13 mouse cellular contexts compared by ENCODE assay signal in the genomic region with DNA sequence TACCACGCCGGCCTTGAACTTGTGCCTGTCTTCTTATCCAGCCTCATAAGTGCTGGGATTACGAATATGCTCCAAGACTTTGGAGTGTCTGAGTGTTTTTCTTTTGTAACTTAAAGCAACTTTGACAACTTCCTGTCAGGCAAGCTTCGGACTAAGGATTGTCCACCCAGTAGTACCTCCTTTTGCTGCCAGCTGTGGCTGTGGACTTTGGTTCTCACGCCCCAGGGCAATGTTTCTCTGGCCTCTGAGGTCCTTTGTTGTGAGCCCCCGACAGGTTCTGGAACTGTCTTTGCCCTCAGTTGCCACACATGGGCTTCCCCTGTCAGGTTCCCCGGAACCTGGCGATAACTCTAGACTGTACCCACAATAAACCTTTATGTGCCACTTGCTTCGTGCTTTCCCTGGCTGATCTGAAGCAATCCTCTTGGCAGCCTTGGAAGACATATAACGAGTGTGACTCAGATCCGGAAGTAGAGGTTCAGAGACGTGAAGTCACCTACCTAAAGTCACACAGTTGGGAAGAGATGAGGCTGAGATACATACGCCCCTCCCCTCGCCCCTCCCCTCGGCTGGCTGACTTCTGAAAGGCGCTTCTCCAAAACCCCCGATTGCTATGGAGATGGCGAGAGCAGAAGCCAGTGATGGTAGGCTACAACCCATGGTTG. TPM values are rescaled to one million over a fixed set of nuclear protein-coding genes. Genes with fewer than 3 reads are reported as not detected.
DNase-seq lines count a peak whose midpoint lies in the region; ATAC-seq lines count a peak whose summit lies in the region.
"Had no signal": no experiment of that assay in that cellular context is flagged by ENCODE, and none has a peak within 500 bp of the region (broad histone marks: within the 10 kb centered on the region; RNA-seq: fewer than 3 reads in every experiment).

No protein-coding gene starts in this region.

- no peak overlapping the region for H3K27ac ChIP-seq in kidney, embryonic 14.5 days (ENCODE audit: low read depth, low read length)
- H3K27ac ChIP-seq: heart, embryonic 13.5 days; limb, embryonic 15.5 days had no signal

- peaks cover 5% of the 10 kb centered on the region; the same call in 1 of the 2 replicates for H3K27me3 ChIP-seq in kidney, embryonic 14.5 days (ENCODE audit: control insufficient read depth, insufficient read depth, low read length)

- 62% methylated on average over 18 of the region's 18 CpGs for WGBS in kidney, embryonic 14.5 days

- ATAC-seq in kidney, embryonic 14.5 days (ENCODE audit: low FRiP score, low TSS enrichment) = no peak
- ATAC-seq in CD4-positive, CD25-positive, alpha-beta regulatory T cell, adult 4 months = peak; percentile 64
- no peak for ATAC-seq in monocyte, adult 5-6 weeks (replicated peaks; ENCODE audit: insufficient number of reproducible peaks, low FRiP score, low TSS enrichment, poor library complexity, severe bottlenecking)

- H3K4me3 ChIP-seq in kidney, embryonic 14.5 days (ENCODE audit: low read length) = no peak overlapping the region
- H3K4me3 ChIP-seq: heart, embryonic 13.5 days; limb, embryonic 15.5 days had no signal

- H3K36me3 ChIP-seq in kidney, embryonic 14.5 days (ENCODE audit: control insufficient read depth, insufficient read depth, low read length) = no peaks in the 10 kb centered on the region
- H3K36me3 ChIP-seq: heart, embryonic 13.5 days; limb, embryonic 15.5 days had no signal

- H3K9me3 ChIP-seq in kidney, embryonic 14.5 days (ENCODE audit: control insufficient read depth, low read length) = no peaks in the 10 kb centered on the region
- H3K9me3 ChIP-seq: heart, embryonic 13.5 days; limb, embryonic 15.5 days had no signal

- no peak overlapping the region for H3K4me2 ChIP-seq in kidney, embryonic 14.5 days (replicated peaks; ENCODE audit: low read depth, low read length)
- H3K4me2 ChIP-seq: heart, embryonic 13.5 days; limb, embryonic 15.5 days had no signal

- DNase-seq in kidney, adult 18-20 months = peak; percentile 33
- peak; percentile 95 for DNase-seq in gonadal fat pad, adult 2 months (ENCODE audit: low read depth)
- DNase-seq in thymus, adult 18-20 months = peak; percentile 30 to 61
- no peak for DNase-seq in embryo, embryonic 11 days
- no peak for DNase-seq in left cerebral cortex, adult 8-10 months (ENCODE audit: low spot score in 2 of 2)
- DNase-seq: lung, postnatal 4 days had no signal

- no peak overlapping the region for H3K9ac ChIP-seq in kidney, embryonic 14.5 days (ENCODE audit: low read depth, low read length)
- H3K9ac ChIP-seq: heart, embryonic 13.5 days; limb, embryonic 15.5 days had no signal

- peaks cover 5% of the 10 kb centered on the region; the same call in 1 of the 2 replicates for H3K4me1 ChIP-seq in kidney, embryonic 14.5 days (ENCODE audit: control insufficient read depth, insufficient read depth, low read length)

RNA-seq across cellular contexts. Expression of a gene that starts 0.7 kb away (rescaled TPM):
- 4.5 and 6.0 TPM in 2 replicates for polyA plus RNA-seq in kidney, embryonic 14.5 days (2014; fragmentation: Nextera tagmentation; extraction: Ambion mirVana)
- polyA plus RNA-seq in CD4-positive, CD25-positive, alpha-beta regulatory T cell, adult 4 months (2017; shearing (Covaris generic)) = 10 to 100 TPM; 20.9 to 28.2 TPM
- polyA plus RNA-seq in gonadal fat pad, adult 2 months (2012; rRNA removed) = 3.1 and 4.5 TPM in 2 replicates
- 1 to 10 TPM; 3.6 to 6.8 (median 5.8) TPM for total RNA-seq in left cerebral cortex, adult 8-10 months (2022)
- total RNA-seq in monocyte, adult 5-6 weeks (2017) = 0.48 to 3.1 TPM (median 0.64 TPM) in 3 replicates
- polyA plus RNA-seq: heart, embryonic 13.5 days had no signal

RNA-seq across cellular contexts. Expression of a gene that starts 7.7 kb away (rescaled TPM):
- not detected in 2 replicates for polyA plus RNA-seq in kidney, embryonic 14.5 days (2014; fragmentation: Nextera tagmentation; extraction: Ambion mirVana)
- 1 to 10 TPM in 1 of 2 experiments, under 1 TPM in 1; 0.85 to 1.3 TPM for polyA plus RNA-seq in CD4-positive, CD25-positive, alpha-beta regulatory T cell, adult 4 months (2017; shearing (Covaris generic))
- 0.42 and 0.84 TPM in 2 replicates for polyA plus RNA-seq in gonadal fat pad, adult 2 months (2012; rRNA removed)
- total RNA-seq in left cerebral cortex, adult 8-10 months (2022) = not detected
- 0.64 TPM in 1 of 3 replicates, not detected in the others for total RNA-seq in monocyte, adult 5-6 weeks (2017)
- total RNA-seq: layer of hippocampus, adult 8-10 months had no signal
- polyA plus RNA-seq: heart, embryonic 13.5 days; limb, embryonic 15.5 days; neural tube, embryonic 14.5 days had no signal

RNA-seq across cellular contexts. Expression of a gene that starts 33.6 kb away (rescaled TPM):
- 8.9 and 12.1 TPM in 2 replicates for polyA plus RNA-seq in kidney, embryonic 14.5 days (2014; fragmentation: Nextera tagmentation; extraction: Ambion mirVana)
- 1,000 to 10,000 TPM; 2,918 to 3,094 TPM for polyA plus RNA-seq in CD4-positive, CD25-positive, alpha-beta regulatory T cell, adult 4 months (2017; shearing (Covaris generic))
- 1,433 and 3,556 TPM in 2 replicates for polyA plus RNA-seq in gonadal fat pad, adult 2 months (2012; rRNA removed)
- total RNA-seq in left cerebral cortex, adult 8-10 months (2022) = 10 to 100 TPM in 2 of 4 experiments, 1 to 10 TPM in 2; 2.5 to 32.5 (median 12.8) TPM
- 1,277 to 1,906 TPM (median 1,626 TPM) in 3 replicates for total RNA-seq in monocyte, adult 5-6 weeks (2017)

RNA-seq across cellular contexts. Expression of a gene that starts 41.1 kb away (rescaled TPM):
- polyA plus RNA-seq in kidney, embryonic 14.5 days (2014; fragmentation: Nextera tagmentation; extraction: Ambion mirVana) = 9.3 and 12.4 TPM in 2 replicates
- 10 to 100 TPM; 31.2 to 54.2 TPM for polyA plus RNA-seq in CD4-positive, CD25-positive, alpha-beta regulatory T cell, adult 4 months (2017; shearing (Covaris generic))
- 22.2 and 28.3 TPM in 2 replicates for polyA plus RNA-seq in gonadal fat pad, adult 2 months (2012; rRNA removed)
- 10 to 100 TPM; 33.5 to 51.3 (median 43.0) TPM for total RNA-seq in left cerebral cortex, adult 8-10 months (2022)
- total RNA-seq in monocyte, adult 5-6 weeks (2017) = 8.5 to 13.7 TPM (median 10.6 TPM) in 3 replicates

RNA-seq across cellular contexts. Expression of a gene that starts 42.7 kb away (rescaled TPM):
- not detected in 2 replicates for polyA plus RNA-seq in kidney, embryonic 14.5 days (2014; fragmentation: Nextera tagmentation; extraction: Ambion mirVana)
- not detected for polyA plus RNA-seq in CD4-positive, CD25-positive, alpha-beta regulatory T cell, adult 4 months (2017; shearing (Covaris generic))
- polyA plus RNA-seq in gonadal fat pad, adult 2 months (2012; rRNA removed) = not detected in 2 replicates
- total RNA-seq in left cerebral cortex, adult 8-10 months (2022) = not detected
- total RNA-seq in monocyte, adult 5-6 weeks (2017) = 0.19 TPM in 1 of 3 replicates, not detected in the others
- total RNA-seq: layer of hippocampus, adult 8-10 months had no signal
- polyA plus RNA-seq: limb, embryonic 15.5 days had no signal

Comparison
In these comparisons a context has a peak if more than half of its experiments do, and no peak if none do; other contexts are left out.
1. DNase-seq: peak in kidney, adult 18-20 months (single experiment), gonadal fat pad, adult 2 months (single experiment) and thymus, adult 18-20 months (2 of 2); none in embryo, embryonic 11 days (single experiment) and left cerebral cortex, adult 8-10 months (0 of 2).
2. RNA of a gene that starts 33.6 kb away (polyA plus RNA-seq): 1,433 to 3,556 TPM in gonadal fat pad, adult 2 months and 2,918 to 3,094 TPM in CD4-positive, CD25-positive, alpha-beta regulatory T cell, adult 4 months; 8.9 to 12.1 TPM in kidney, embryonic 14.5 days; every median in the first group is over 100 times any median in the second.